Mouse (Mus musculus): ENCODE measurements at regions not wholly inside any gene's neighbourhood (a gene's known extent, or its start where the extent isn't known, plus 50 kb on each side); places are given as distances from the start of the nearest gene placed in this dataset.

GRCm38 (mm10) chr12:24252071-24252874 is 155.2 kb upstream of the 9030624G23Rik start:
- peak; percentile 0 for DNase-seq
